Mouse (Mus musculus) MEL (cell line): Measurements from ENCODE around the gene Sh3d19. TPM values are rescaled to one million over a fixed set of nuclear protein-coding genes. Genes with fewer than 3 reads are reported as not detected.

Experiments used
- DNase-seq: peaks from one replicate; pipeline ENCODE4 v3.0.0; 2011; ENCODE audit warnings: low read depth, low spot score
- H3K27ac ChIP-seq: 2 replicates; pipeline ENCODE4 v1.5.1; 2012; ENCODE audit warnings: low read depth, mild to moderate bottlenecking, control low read depth, low read length, moderate library complexity; ENCODE audit not compliant: control insufficient read depth
- H3K27me3 ChIP-seq, 2 experiments: fragments of 150-350 bp in 1 of 2; sonication (generic) in 1 of 2; 2 replicates each; pipeline ENCODE4 v1.6.1; 2012; ENCODE audit warnings: low read length in 2 of 2, mild to moderate bottlenecking in 2 of 2, improper control_type of control experiment in 1 of 2, moderate library complexity in 1 of 2; ENCODE audit not compliant: insufficient read depth in 2 of 2, control insufficient read depth in 1 of 2
- H3K36me3 ChIP-seq, 2 experiments: 2 replicates each; pipeline ENCODE4 v1.6.1; 2012 to 2014; ENCODE audit warnings: low read length in 2 of 2, improper control_type of control experiment in 1 of 2, inconsistent platforms in 1 of 2, mild to moderate bottlenecking in 1 of 2; ENCODE audit not compliant: insufficient read depth in 2 of 2, control insufficient read depth in 1 of 2
- H3K4me1 ChIP-seq, 2 experiments: fragments of 150-350 bp in 1 of 2; sonication (generic) in 1 of 2; 2 replicates each; pipeline ENCODE4 v1.6.1; 2012; ENCODE audit warnings: low read length in 2 of 2, improper control_type of control experiment in 1 of 2, mild to moderate bottlenecking in 1 of 2; ENCODE audit not compliant: insufficient read depth in 2 of 2, control insufficient read depth in 1 of 2
- H3K4me3 ChIP-seq, 2 experiments: fragments of 150-350 bp in 1 of 2; sonication (generic) in 1 of 2; 2 replicates each; pipeline ENCODE4 v1.5.1; 2012; ENCODE audit warnings: low read depth in 2 of 2, low read length in 2 of 2, mild to moderate bottlenecking in 2 of 2, moderate library complexity in 2 of 2, control low read depth in 1 of 2, improper control_type of control experiment in 1 of 2; ENCODE audit not compliant: control insufficient read depth in 1 of 2, insufficient read depth in 1 of 2
- H3K79me2 ChIP-seq: 2 replicates; pipeline ENCODE4 v1.6.1; 2012; ENCODE audit warnings: mild to moderate bottlenecking, low read length, moderate library complexity; ENCODE audit not compliant: control insufficient read depth, poor library complexity, insufficient read depth
- H3K9ac ChIP-seq: 2 replicates; pipeline ENCODE4 v1.6.1; 2012; ENCODE audit warnings: low read depth, mild to moderate bottlenecking, control low read depth, low read length, moderate library complexity; ENCODE audit not compliant: control insufficient read depth, poor library complexity, severe bottlenecking
- H3K9me3 ChIP-seq: fragments of 150-350 bp; sonication (generic); replicated peaks from 2 replicates; pipeline ENCODE4 v1.6.1; 2012; ENCODE audit warnings: mild to moderate bottlenecking, low read length, improper control_type of control experiment, moderate library complexity; ENCODE audit not compliant: insufficient read depth
- CHD1 ChIP-seq: IDR thresholded peaks from 2 replicates; pipeline ENCODE4 v1.6.1; 2012; ENCODE audit warnings: low read depth, mild to moderate bottlenecking, inconsistent platforms, low read length, improper control_type of control experiment
- CHD2 ChIP-seq: IDR thresholded peaks from 2 replicates; pipeline ENCODE4 v1.6.1; 2011; ENCODE audit warnings: low read length, improper control_type of control experiment
- E2F4 ChIP-seq: IDR thresholded peaks from 2 replicates; pipeline ENCODE4 v1.6.1; 2011; ENCODE audit warnings: low read depth, low read length, improper control_type of control experiment, borderline replicate concordance
- ETS1 ChIP-seq: IDR thresholded peaks from 2 replicates; pipeline ENCODE4 v1.6.1; 2012; ENCODE audit warnings: low read depth, mild to moderate bottlenecking, inconsistent platforms, low read length, improper control_type of control experiment, moderate library complexity
- GABPA ChIP-seq: IDR thresholded peaks from 2 replicates; pipeline ENCODE4 v1.6.1; 2012; ENCODE audit warnings: low read depth, mild to moderate bottlenecking, inconsistent platforms, low read length, improper control_type of control experiment, moderate library complexity
- GATA1 ChIP-seq: IDR thresholded peaks from 2 replicates; pipeline ENCODE4 v1.6.1; 2011; ENCODE audit warnings: low read depth, low read length, improper control_type of control experiment
- KAT2A ChIP-seq: conservative IDR thresholded peaks from 2 replicates; pipeline ENCODE4 v1.6.1; 2012; ENCODE audit warnings: low read depth, low read length, improper control_type of control experiment, inconsistent platforms
- MAFK ChIP-seq: IDR thresholded peaks from 2 replicates; pipeline ENCODE4 v1.6.1; 2011; ENCODE audit warnings: low read depth, mild to moderate bottlenecking, low read length, improper control_type of control experiment, borderline replicate concordance
- MAX ChIP-seq: IDR thresholded peaks from 2 replicates; pipeline ENCODE4 v1.6.1; 2011; ENCODE audit warnings: low read length, improper control_type of control experiment
- MAZ ChIP-seq: IDR thresholded peaks from 2 replicates; pipeline ENCODE4 v1.6.1; 2012; ENCODE audit warnings: low read depth, mild to moderate bottlenecking, inconsistent platforms, low read length, improper control_type of control experiment
- MEF2A ChIP-seq: IDR thresholded peaks from 2 replicates; pipeline ENCODE4 v1.6.1; 2014; ENCODE audit warnings: low read depth, mild to moderate bottlenecking, inconsistent platforms, low read length, improper control_type of control experiment; ENCODE audit not compliant: poor library complexity, insufficient replicate concordance, severe bottlenecking; ENCODE audit errors: extremely low read depth
- MXI1 ChIP-seq: IDR thresholded peaks from 2 replicates; pipeline ENCODE4 v1.6.1; 2011; ENCODE audit warnings: mild to moderate bottlenecking, low read depth, low read length, improper control_type of control experiment
- MYB ChIP-seq: IDR thresholded peaks from 2 replicates; pipeline ENCODE4 v1.6.1; 2011; ENCODE audit warnings: mild to moderate bottlenecking, low read depth, low read length, improper control_type of control experiment
- MYC ChIP-seq: IDR thresholded peaks from 2 replicates; pipeline ENCODE4 v1.6.1; 2011; ENCODE audit warnings: low read depth, mild to moderate bottlenecking, low read length, improper control_type of control experiment, moderate library complexity
- NELFE ChIP-seq: IDR thresholded peaks from 2 replicates; pipeline ENCODE4 v1.6.1; 2011; ENCODE audit warnings: low read depth, low read length, improper control_type of control experiment
- NRF1 ChIP-seq: IDR thresholded peaks from 2 replicates; pipeline ENCODE4 v1.6.1; 2014; ENCODE audit warnings: low read depth, mild to moderate bottlenecking, inconsistent platforms, low read length, improper control_type of control experiment, moderate library complexity; ENCODE audit not compliant: poor library complexity, insufficient read depth, severe bottlenecking
- POLR2A ChIP-seq, 2 experiments: IDR thresholded peaks; 2 replicates each; pipeline ENCODE4 v1.6.1; 2011 to 2012; ENCODE audit warnings: low read length in 2 of 2, mild to moderate bottlenecking in 2 of 2, control low read depth in 1 of 2, improper control_type of control experiment in 1 of 2, low read depth in 1 of 2, moderate library complexity in 1 of 2; ENCODE audit not compliant: control insufficient read depth in 1 of 2, insufficient read depth in 1 of 2, poor library complexity in 1 of 2
- POLR2AphosphoS5 ChIP-seq: IDR thresholded peaks from 2 replicates; pipeline ENCODE4 v1.6.1; 2012; ENCODE audit warnings: low read depth, borderline replicate concordance, mild to moderate bottlenecking, inconsistent platforms, low read length, moderate library complexity, mixed read lengths
- RCOR1 ChIP-seq: IDR thresholded peaks from 2 replicates; pipeline ENCODE4 v1.6.1; 2012; ENCODE audit warnings: low read depth, mild to moderate bottlenecking, inconsistent platforms, low read length, improper control_type of control experiment
- SIN3A ChIP-seq: IDR thresholded peaks from 2 replicates; pipeline ENCODE4 v1.6.1; 2012; ENCODE audit warnings: low read length, improper control_type of control experiment, inconsistent platforms
- SMC3 ChIP-seq: IDR thresholded peaks from 2 replicates; pipeline ENCODE4 v1.6.1; 2011; ENCODE audit warnings: low read depth, low read length, improper control_type of control experiment
- TAL1 ChIP-seq: IDR thresholded peaks from 2 replicates; pipeline ENCODE4 v1.6.1; 2012; ENCODE audit warnings: mild to moderate bottlenecking, inconsistent platforms, low read length, moderate library complexity, mixed read lengths
- TBP ChIP-seq: IDR thresholded peaks from 2 replicates; pipeline ENCODE4 v1.8.0; 2011; ENCODE audit warnings: low read depth, low read length, improper control_type of control experiment
- TCF12 ChIP-seq: IDR thresholded peaks from 2 replicates; pipeline ENCODE4 v1.6.1; 2014; ENCODE audit warnings: low read depth, mild to moderate bottlenecking, inconsistent platforms, low read length, improper control_type of control experiment, moderate library complexity
- UBTF ChIP-seq: IDR thresholded peaks from 2 replicates; pipeline ENCODE4 v1.6.1; 2012; ENCODE audit warnings: low read depth, mild to moderate bottlenecking, inconsistent platforms, low read length, improper control_type of control experiment, moderate library complexity, borderline replicate concordance; ENCODE audit not compliant: insufficient read depth
- USF2 ChIP-seq, 2 experiments: IDR thresholded peaks; 2 replicates each; pipeline ENCODE4 v1.6.1; 2011 to 2012; ENCODE audit warnings: improper control_type of control experiment in 2 of 2, low read length in 2 of 2, borderline replicate concordance in 1 of 2, inconsistent platforms in 1 of 2, low read depth in 1 of 2, mild to moderate bottlenecking in 1 of 2; ENCODE audit not compliant: insufficient read depth in 1 of 2
- ZKSCAN1 ChIP-seq: IDR thresholded peaks from 2 replicates; pipeline ENCODE4 v1.6.1; 2012; ENCODE audit warnings: low read depth, mild to moderate bottlenecking, inconsistent platforms, low read length, improper control_type of control experiment, moderate library complexity
- ZMIZ1 ChIP-seq: IDR thresholded peaks from 2 replicates; pipeline ENCODE4 v1.6.1; 2012; ENCODE audit warnings: low read depth, mild to moderate bottlenecking, inconsistent platforms, low read length, improper control_type of control experiment, moderate library complexity
- polyA plus RNA-seq, 2 experiments: library from polyadenylated mRNA; stranded (reverse) in 1 of 2; unstranded in 1 of 2; fragments of >175 nt in 1 of 2; fragments of >200 nt in 1 of 2; gene quantifications; 2 replicates each; pipeline versions ENCODE4 v1.2.1 to v1.2.4; 2012; ENCODE audit warnings: low replicate concordance in 2 of 2, low read depth in 1 of 2; ENCODE audit not compliant: insufficient read length in 2 of 2, insufficient read depth in 1 of 2, missing spikeins in 1 of 2
- total RNA-seq: library from RNA; depleted of rRNA; stranded (reverse); fragments of 300-350 nt; gene quantifications from 2 replicates; pipeline ENCODE4 v1.2.3, GENCODE M21; 2012

Gene Sh3d19
- total and polyA plus RNA-seq, 3 experiments, result 2.2 to 4.8 TPM; not detected in 1

GRCm38 (mm10) chr3:86134939-86135638 lies 164.2 kb downstream of the Sh3d19 start:
- H3K9ac ChIP-seq, result no peak overlapping the region
- H3K36me3 ChIP-seq, result peaks cover 24 to 36% of the 10 kb centered on the region in 2 experiments
- H3K27me3 ChIP-seq, result no peaks in the 10 kb centered on the region
- peaks cover 0 to 13% of the 10 kb centered on the region in 2 experiments; a peak in 2 of 4 replicates for H3K4me1 ChIP-seq
- TF ChIP-seq ZMIZ1, result no peak
- TF ChIP-seq MAX, result no peak
- TF ChIP-seq TAL1, result no peak
- TF ChIP-seq GATA1, result no peak
- no peak for TF ChIP-seq USF2 (IDR thresholded peaks at IDR 0.05; ENCODE audit: borderline replicate concordance in 1 of 2, insufficient read depth in 1 of 2, low read depth in 1 of 2, low read length in 2 of 2)
- no peak for TF ChIP-seq UBTF
- no peak for TF ChIP-seq CHD2
- no peak for TF ChIP-seq TCF12
- no peak for TF ChIP-seq ZKSCAN1
- no peak for TF ChIP-seq SMC3
- H3K27ac ChIP-seq, result no peak overlapping the region
- H3K9me3 ChIP-seq, result no peaks in the 10 kb centered on the region
- peak; percentile 48 for DNase-seq
- no peak overlapping the region for H3K4me3 ChIP-seq
- peaks cover 7% of the 10 kb centered on the region for H3K79me2 ChIP-seq

- peaks cover 16% of the 10 kb centered on the region for H3K79me2 ChIP-seq
- H3K4me3 ChIP-seq, result no peak overlapping the region
- H3K27ac ChIP-seq, result peak overlapping the region; percentile 28
- H3K27me3 ChIP-seq, result no peaks in the 10 kb centered on the region
- peak; percentile 71 for DNase-seq
- no peaks in the 10 kb centered on the region for H3K9me3 ChIP-seq
- H3K4me1 ChIP-seq, result peaks cover 0 to 13% of the 10 kb centered on the region in 2 experiments; a peak in 2 of 4 replicates
- no peak overlapping the region for H3K9ac ChIP-seq
- peaks cover 32 to 39% of the 10 kb centered on the region in 2 experiments for H3K36me3 ChIP-seq
- peak; percentile 74 for TF ChIP-seq GATA1
- TF ChIP-seq KAT2A, result no peak
- TF ChIP-seq E2F4, result no peak
- no peak for TF ChIP-seq USF2 (IDR thresholded peaks at IDR 0.05; ENCODE audit: borderline replicate concordance in 1 of 2, insufficient read depth in 1 of 2, low read depth in 1 of 2, low read length in 2 of 2)
- no peak for TF ChIP-seq NELFE
- no peak for TF ChIP-seq CHD2
- TF ChIP-seq MYB, result no peak; the same call in 1 of the 2 replicates
- TF ChIP-seq NRF1, result no peak
- TF ChIP-seq MEF2A, result no peak
- TF ChIP-seq MAZ, result no peak
- TF ChIP-seq TAL1, result peak; percentile 74
- TF ChIP-seq SIN3A, result no peak
- TF ChIP-seq CHD1, result no peak
- 0 out of 2 replicates have a peak, but pooled peaks have one; percentile 14 for TF ChIP-seq RCOR1
- TF ChIP-seq UBTF, result no peak
- TF ChIP-seq MAX, result no peak
- TF ChIP-seq MAFK, result no peak
- TF ChIP-seq TBP, result 0 out of 2 replicates have a peak, but pooled peaks have one; percentile 7
- TF ChIP-seq MYC, result no peak
- no peak for TF ChIP-seq GABPA
- 0 out of 2 replicates have a peak, but pooled peaks have one; percentile 66 for TF ChIP-seq POLR2AphosphoS5
- TF ChIP-seq ETS1, result peak; percentile 64
- TF ChIP-seq POLR2A (IDR thresholded peaks at IDR 0.05; ENCODE audit: control insufficient read depth in 1 of 2, insufficient read depth in 1 of 2, low read depth in 1 of 2, low read length in 2 of 2, poor library complexity in 1 of 2), result peak in 1 of 2 experiments; percentile 31; a peak in 2 of 4 replicates
- no peak for TF ChIP-seq SMC3
- no peak for TF ChIP-seq MXI1
These were observed 165.1 kb downstream of the Sh3d19 start for GRCm38 (mm10) chr3:86135886-86136563.
